12 mouse cellular contexts compared by ENCODE assay signal in the genomic region with DNA sequence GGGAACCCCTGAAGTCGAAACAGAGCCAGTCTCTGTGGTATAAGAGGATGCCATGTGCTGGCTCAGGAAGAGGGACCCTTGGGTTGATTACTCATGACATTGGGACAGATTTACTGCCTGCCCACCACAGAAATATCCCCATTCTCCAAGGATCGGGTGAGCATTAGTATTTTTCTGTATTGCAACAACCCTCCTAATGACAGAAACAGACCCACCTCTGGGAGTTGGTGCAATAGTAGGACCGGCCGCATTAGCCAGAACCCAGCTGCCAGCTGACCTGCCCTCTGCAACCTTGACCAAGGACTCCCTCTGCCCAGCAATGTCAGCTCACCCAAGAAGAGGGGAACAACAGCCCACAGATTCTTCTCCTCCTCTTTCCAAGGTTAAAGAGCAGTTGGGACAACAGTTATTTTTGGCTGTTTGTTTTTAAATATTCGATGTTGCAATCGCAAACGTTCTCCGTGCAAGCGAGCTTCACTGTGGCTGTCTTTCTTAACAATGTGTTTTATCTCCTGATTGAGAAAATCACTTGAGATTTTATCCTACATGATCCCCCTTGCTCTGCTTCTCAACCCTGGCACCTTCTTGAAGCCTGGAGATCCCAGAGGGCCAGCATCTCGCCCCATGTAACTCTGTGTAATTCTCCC. TPM values are rescaled to one million over a fixed set of nuclear protein-coding genes. Genes with fewer than 3 reads are reported as not detected.
DNase-seq lines count a peak whose midpoint lies in the region; ATAC-seq lines count a peak whose summit lies in the region.
"Had no signal": no experiment of that assay in that cellular context is flagged by ENCODE, and none has a peak within 500 bp of the region (broad histone marks: within the 10 kb centered on the region; RNA-seq: fewer than 3 reads in every experiment).

No protein-coding gene starts in this region.

- 68% methylated on average over 10 of the region's 10 CpGs for WGBS in heart, embryonic 15.5 days
- 53% methylated on average over 10 of the region's 10 CpGs for WGBS in lung, embryonic 16.5 days

- no peak overlapping the region for H3K9ac ChIP-seq in heart, embryonic 15.5 days
- H3K9ac ChIP-seq in lung, embryonic 16.5 days (ENCODE audit: low read length) = no peak overlapping the region
- H3K9ac ChIP-seq: embryonic facial prominence, embryonic 15.5 days; midbrain, embryonic 12.5 days had no signal

- no peaks in the 10 kb centered on the region for H3K9me3 ChIP-seq in heart, embryonic 15.5 days (replicated peaks)
- no peaks in the 10 kb centered on the region for H3K9me3 ChIP-seq in lung, embryonic 16.5 days (ENCODE audit: control insufficient read depth, low read length)
- H3K9me3 ChIP-seq: embryonic facial prominence, embryonic 15.5 days; midbrain, embryonic 12.5 days had no signal

- peaks cover 22% of the 10 kb centered on the region for H3K4me1 ChIP-seq in heart, embryonic 15.5 days (replicated peaks)
- peaks cover 12% of the 10 kb centered on the region for H3K4me1 ChIP-seq in lung, embryonic 16.5 days (replicated peaks; ENCODE audit: control insufficient read depth, insufficient read depth, low read length)

- H3K27ac ChIP-seq in heart, embryonic 15.5 days = peak overlapping the region; percentile 40
- H3K27ac ChIP-seq in lung, embryonic 16.5 days (ENCODE audit: low read length) = peak overlapping the region; percentile 71
- H3K27ac ChIP-seq: midbrain, embryonic 12.5 days had no signal

- H3K4me3 ChIP-seq in heart, embryonic 15.5 days = no peak overlapping the region
- no peak overlapping the region for H3K4me3 ChIP-seq in lung, embryonic 16.5 days (ENCODE audit: low read length)
- H3K4me3 ChIP-seq: embryonic facial prominence, embryonic 15.5 days; midbrain, embryonic 12.5 days had no signal

- H3K27me3 ChIP-seq in heart, embryonic 15.5 days = no peaks in the 10 kb centered on the region
- no peaks in the 10 kb centered on the region for H3K27me3 ChIP-seq in lung, embryonic 16.5 days (ENCODE audit: control insufficient read depth, insufficient read depth, low read depth, low read length)
- H3K27me3 ChIP-seq: embryonic facial prominence, embryonic 15.5 days had no signal

- no peak for DNase-seq in heart, adult 8-10 months (ENCODE audit: low spot score)
- peak; percentile 65 for DNase-seq in ovary, postnatal 36 days (ENCODE audit: low spot score)
- no peak for DNase-seq in ovary, postnatal 10 days (ENCODE audit: low spot score)
- DNase-seq in cerebellum, postnatal 14 days = no peak
- no peak for DNase-seq in right cerebral cortex, postnatal 10 days (ENCODE audit: low spot score in 2 of 2)
- no peak for DNase-seq in thymus, postnatal 25 days
- DNase-seq: retina, postnatal 1 day; thymus, adult 2 months had no signal

- no peaks in the 10 kb centered on the region for H3K36me3 ChIP-seq in heart, embryonic 15.5 days
- peaks cover 3% of the 10 kb centered on the region for H3K36me3 ChIP-seq in lung, embryonic 16.5 days (ENCODE audit: control insufficient read depth, insufficient read depth, low read length)
- H3K36me3 ChIP-seq: midbrain, embryonic 12.5 days had no signal

- H3K4me2 ChIP-seq in heart, embryonic 15.5 days = no peak overlapping the region
- no peak overlapping the region; the same call in 1 of the 2 replicates for H3K4me2 ChIP-seq in lung, embryonic 16.5 days (ENCODE audit: low read depth, low read length)
- H3K4me2 ChIP-seq: embryonic facial prominence, embryonic 15.5 days; midbrain, embryonic 12.5 days had no signal

- no peak for ATAC-seq in heart, embryonic 15.5 days (replicated peaks; ENCODE audit: insufficient number of reproducible peaks, insufficient read depth, low FRiP score, low read depth)
- peak; percentile 39 for ATAC-seq in lung, embryonic 16.5 days (ENCODE audit: low read depth)

RNA-seq across cellular contexts. Expression of gene Nrp2, which starts 22.1 kb away (rescaled TPM):
- polyA plus RNA-seq in heart, embryonic 15.5 days (2015; fragmentation: Nextera tagmentation; extraction: Ambion mirVana) = 7.5 and 8.7 TPM in 2 replicates
- 10 to 100 TPM; 13.2 to 30.0 (median 26.7) TPM for total RNA-seq in heart, adult 8-10 months (2022)
- polyA plus RNA-seq in lung, embryonic 16.5 days (2015; fragmentation: Nextera tagmentation; extraction: Ambion mirVana) = 11.6 and 13.3 TPM in 2 replicates
